Mouse (Mus musculus) intestine, postnatal 0 days (tissue): ENCODE data around the gene Tbc1d13. TPM values are rescaled to one million over a fixed set of nuclear protein-coding genes. Genes with fewer than 3 reads are reported as not detected.

ENCODE experiments used
- ATAC-seq: fragments of 200-750 bp; cut with Nextera tagmentation; 2 replicates; pipeline ENCODE4 v1.8.0; 2017; ENCODE audit warnings: mild to moderate bottlenecking, moderate TSS enrichment, moderate library complexity
- H3K27ac ChIP-seq: fragments of 300-500 bp; sonication (generic); 2 replicates; pipeline ENCODE4 v1.5.1; 2014; ENCODE audit warnings: mild to moderate bottlenecking, low read depth, low read length, moderate library complexity
- H3K27me3 ChIP-seq: fragments of 300-500 bp; sonication (generic); replicated peaks from 2 replicates; pipeline ENCODE4 v1.6.1; 2014; ENCODE audit warnings: low read length, mixed read lengths; ENCODE audit not compliant: control insufficient read depth, insufficient read depth
- H3K36me3 ChIP-seq: fragments of 300-500 bp; sonication (generic); 2 replicates; pipeline ENCODE4 v1.6.1; 2014; ENCODE audit warnings: mild to moderate bottlenecking, moderate library complexity; ENCODE audit not compliant: control insufficient read depth, insufficient read depth
- H3K4me1 ChIP-seq: fragments of 300-500 bp; sonication (generic); replicated peaks from 2 replicates; pipeline ENCODE4 v1.6.1; 2014; ENCODE audit warnings: antibody characterized with exemption, low read length, mixed read lengths; ENCODE audit not compliant: control insufficient read depth, insufficient read depth
- H3K4me2 ChIP-seq: fragments of 300-500 bp; sonication (generic); replicated peaks from 2 replicates; pipeline ENCODE4 v1.6.1; 2014; ENCODE audit warnings: low read depth, mild to moderate bottlenecking, moderate library complexity
- H3K4me3 ChIP-seq: fragments of 300-500 bp; sonication (generic); 2 replicates; pipeline ENCODE4 v1.5.1; 2014; ENCODE audit warnings: low read depth, low read length
- H3K9ac ChIP-seq: fragments of 300-500 bp; sonication (generic); 2 replicates; pipeline ENCODE4 v1.6.1; 2014; ENCODE audit warnings: mild to moderate bottlenecking, low read depth, low read length
- H3K9me3 ChIP-seq: fragments of 300-500 bp; sonication (generic); 2 replicates; pipeline ENCODE4 v1.6.1; 2016; ENCODE audit warnings: mixed run types; ENCODE audit not compliant: control insufficient read depth
- CTCF ChIP-seq: sonication (generic); IDR thresholded peaks from 2 replicates; pipeline ENCODE4 v1.5.1; 2016; ENCODE audit warnings: low read depth, mild to moderate bottlenecking, control low read depth, antibody characterized with exemption, moderate library complexity
- WGBS: fragments of 180-500 bp; shearing (Covaris S2); extraction: QIAGEN DNeasy Blood & Tissue Kit; methylation state at CpG from one replicate; pipeline ENCODE4 v1.1.7; 2014; 5-methylcytosine and 5-hydroxymethylcytosine counted together
- polyA plus RNA-seq: library from polyadenylated mRNA; unstranded; fragments of >200 nt; fragmentation: Nextera tagmentation; extraction: Ambion mirVana; gene quantifications from 2 replicates; pipeline ENCODE4 v1.2.1, GENCODE M21; 2015

Tbc1d13 gene
- polyA plus RNA-seq, 1 experiment from 2014 or later, result 5.3 TPM

DNA sequence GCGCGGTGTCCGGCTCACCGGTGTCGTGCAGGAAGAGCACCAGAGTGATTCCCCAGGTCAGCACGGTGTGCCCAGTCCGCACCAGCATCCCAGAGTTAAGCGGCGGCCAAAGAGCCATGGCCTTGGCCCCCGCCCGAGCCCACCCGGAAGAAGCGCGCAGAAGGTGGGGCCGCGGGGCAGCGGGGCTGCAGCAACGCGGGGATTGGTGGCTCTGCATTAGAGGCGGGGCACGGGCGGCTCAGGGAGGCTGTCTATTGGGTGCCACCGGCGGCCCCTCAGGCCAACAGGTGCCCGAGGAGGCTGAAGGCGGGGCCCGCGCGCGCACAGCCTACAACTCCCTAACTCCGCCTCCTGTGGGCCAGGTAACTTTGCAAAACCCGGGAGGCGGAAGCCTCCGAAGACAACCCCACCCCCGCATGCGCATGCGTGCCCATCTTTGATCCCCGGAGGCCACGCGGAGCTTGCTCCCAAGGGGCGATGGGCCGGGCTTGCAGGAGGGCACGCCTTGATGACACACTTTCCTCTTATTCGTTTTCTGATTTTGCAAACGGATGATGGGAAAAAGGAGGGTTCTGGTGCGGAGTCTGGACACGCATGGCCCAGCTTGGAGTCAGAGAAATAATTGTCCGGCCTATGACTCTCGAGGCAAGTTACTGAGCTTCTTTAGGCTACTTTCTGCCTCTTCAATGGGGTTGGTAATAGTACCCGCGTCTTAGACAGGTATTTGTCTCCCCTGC, 39.9 kb upstream of the Tbc1d13 start, which contains the start of gene Zdhhc12:
Gene Zdhhc12 (minus strand): TSS at position 178 of the 737 bp plus-strand sequence.
- H3K27ac ChIP-seq, result peak within 1 kb of the TSS; percentile 74
- no peaks in the 10 kb centered on the region for H3K27me3 ChIP-seq
- H3K9ac ChIP-seq, result peak within 1 kb of the TSS; percentile 72
- H3K4me1 ChIP-seq, result peaks cover 4% of the 10 kb centered on the region; the same call in 1 of the 2 replicates
- H3K4me2 ChIP-seq, result peak within 1 kb of the TSS; percentile 88
- no peak; the same call in 1 of the 2 replicates for TF ChIP-seq CTCF
- peak within 1 kb of the TSS; percentile 85 for H3K4me3 ChIP-seq
- H3K9me3 ChIP-seq, result no peaks in the 10 kb centered on the region
- ATAC-seq, result peak; percentile 98
- under 1% methylated on average over 51 of the region's 51 CpGs for WGBS
- peaks cover 38% of the 10 kb centered on the region for H3K36me3 ChIP-seq

GRCm38 (mm10) chr2:30094208-30094588, 39.3 kb upstream of the Tbc1d13 start:
- under 1% methylated on average over 13 of the region's 13 CpGs for WGBS
- peaks cover 43% of the 10 kb centered on the region for H3K36me3 ChIP-seq
- H3K4me2 ChIP-seq, result peak overlapping the region; percentile 88
- peaks cover 4% of the 10 kb centered on the region; the same call in 1 of the 2 replicates for H3K4me1 ChIP-seq
- no peaks in the 10 kb centered on the region for H3K27me3 ChIP-seq
- H3K4me3 ChIP-seq, result peak overlapping the region; percentile 85
- peak overlapping the region; percentile 45 for H3K9ac ChIP-seq
- H3K9me3 ChIP-seq, result no peaks in the 10 kb centered on the region
- H3K27ac ChIP-seq, result peak overlapping the region; percentile 60; the same call in 1 of the 2 replicates
- ATAC-seq, result no peak
- TF ChIP-seq CTCF, result no peak

GRCm38 (mm10) chr2:30095882-30096527, 37.5 kb upstream of the Tbc1d13 start:
- Histone ChIP-seq H3K4me2 (no peak overlapping the region), H3K27me3 (no peaks in the 10 kb centered on the region), H3K9ac (no peak overlapping the region), H3K4me3 (no peak overlapping the region), H3K4me1 (peaks cover 4% of the 10 kb centered on the region; the same call in 1 of the 2 replicates), H3K27ac (no peak overlapping the region), H3K36me3 (peaks cover 35% of the 10 kb centered on the region), H3K9me3 (no peaks in the 10 kb centered on the region)
- ATAC-seq, result no peak
- WGBS, result 71% methylated on average over 2 of the region's 2 CpGs
- peak; percentile 81 for TF ChIP-seq CTCF

GRCm38 (mm10) chr2:30100214-30100613, 33.3 kb upstream of the Tbc1d13 start:
- 44% methylated on average over 4 of the region's 4 CpGs for WGBS
- peak; percentile 22; the same call in 1 of the 2 replicates for ATAC-seq
- peaks cover 54% of the 10 kb centered on the region for H3K36me3 ChIP-seq
- H3K4me1 ChIP-seq, result no peaks in the 10 kb centered on the region
- no peak overlapping the region for H3K4me3 ChIP-seq
- H3K9ac ChIP-seq, result no peak overlapping the region
- no peaks in the 10 kb centered on the region for H3K27me3 ChIP-seq
- no peak overlapping the region for H3K4me2 ChIP-seq
- H3K27ac ChIP-seq, result no peak overlapping the region
- no peaks in the 10 kb centered on the region for H3K9me3 ChIP-seq
- TF ChIP-seq CTCF, result peak; percentile 50

GRCm38 (mm10) chr2:30106364-30106763, 27.2 kb upstream of the Tbc1d13 start:
- TF ChIP-seq CTCF, result peak; percentile 86
- Histone ChIP-seq H3K27ac (no peak overlapping the region), H3K9me3 (no peaks in the 10 kb centered on the region), H3K27me3 (no peaks in the 10 kb centered on the region), H3K4me3 (no peak overlapping the region), H3K4me1 (no peaks in the 10 kb centered on the region), H3K36me3 (peaks cover 54% of the 10 kb centered on the region), H3K4me2 (no peak overlapping the region), H3K9ac (no peak overlapping the region)
- ATAC-seq, result no peak; the same call in 1 of the 2 replicates

DNA sequence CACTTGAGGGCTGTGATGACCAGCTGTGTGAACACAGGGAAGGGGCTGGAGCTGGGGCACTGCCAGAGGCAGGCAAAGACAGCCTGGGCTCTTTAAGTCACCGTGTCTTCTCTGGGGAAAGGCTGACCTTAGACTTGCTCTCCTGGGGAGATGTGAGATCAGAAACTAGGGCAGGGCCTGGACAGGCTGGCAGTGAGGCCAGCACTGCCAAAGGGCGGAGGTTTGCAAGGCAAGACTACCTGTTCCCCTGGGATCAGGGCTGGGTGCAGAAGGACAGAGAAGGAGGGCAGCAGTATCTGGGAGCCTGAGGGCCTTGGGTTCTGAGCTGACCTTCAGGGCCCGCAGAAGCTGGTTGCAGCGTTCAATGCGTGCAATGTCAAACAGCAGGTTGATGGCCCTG, 25.9 kb upstream of the Tbc1d13 start:
- no peaks in the 10 kb centered on the region for H3K9me3 ChIP-seq
- H3K27ac ChIP-seq, result no peak overlapping the region
- H3K4me3 ChIP-seq, result no peak overlapping the region
- H3K27me3 ChIP-seq, result no peaks in the 10 kb centered on the region
- H3K4me1 ChIP-seq, result no peaks in the 10 kb centered on the region
- no peak for TF ChIP-seq CTCF
- WGBS, result 98% methylated on average over 5 of the region's 5 CpGs
- peaks cover 48% of the 10 kb centered on the region for H3K36me3 ChIP-seq
- H3K9ac ChIP-seq, result no peak overlapping the region
- ATAC-seq, result no peak
- H3K4me2 ChIP-seq, result no peak overlapping the region
